Mouse (Mus musculus) lung, postnatal 0 days (tissue): ENCODE results near the gene Slc44a3.

ENCODE experiments used
- CTCF ChIP-seq: IDR thresholded peaks from 2 replicates; pipeline ENCODE4 v1.5.1; 2016; ENCODE audit warnings: antibody characterized with exemption, mild to moderate bottlenecking
- EP300 ChIP-seq: IDR thresholded peaks from 2 replicates; pipeline ENCODE4 v1.6.1; 2016; ENCODE audit warnings: antibody characterized with exemption, mild to moderate bottlenecking, control low read depth

DNA sequence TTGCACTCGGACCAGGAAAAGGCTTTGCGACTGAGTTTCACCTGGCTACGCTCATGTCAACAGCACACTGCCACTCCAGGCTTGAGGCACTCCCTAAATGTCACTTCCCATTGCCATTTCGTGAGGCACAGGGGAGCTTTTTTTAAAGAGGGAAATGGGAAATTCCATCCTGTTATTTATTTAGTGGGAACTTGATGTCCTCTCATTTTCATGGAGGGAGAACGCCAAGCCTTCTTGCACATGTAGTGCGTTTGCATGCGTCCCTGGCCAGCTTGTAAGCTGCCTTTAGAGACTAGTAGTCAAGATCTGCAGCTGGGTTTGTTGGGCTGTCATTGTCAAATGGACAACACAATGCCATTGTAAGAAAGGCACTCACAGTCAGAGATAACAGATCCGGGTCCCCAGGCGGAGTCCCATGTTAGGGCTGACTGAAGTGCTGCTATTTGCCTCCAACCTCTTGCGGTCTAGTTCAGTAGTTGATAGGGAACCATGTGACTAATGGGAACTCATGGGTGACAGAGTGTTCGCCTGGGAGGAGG lies 92.5 kb downstream of the Slc44a3 start:
- TF ChIP-seq CTCF (no peak), EP300 (peak; percentile 85)
